Mouse (Mus musculus) lung, postnatal 36 days (tissue): ENCODE measurements at regions not wholly inside any gene's neighbourhood (a gene's known extent, or its start where the extent isn't known, plus 50 kb on each side); places are given as distances from the start of the nearest gene placed in this dataset.
"Not testable (repeated sequence)": the region's sequence is repeated elsewhere in the genome, so short reads cannot be mapped to it uniquely, and the experiment has no call there.

Source experiments
- DNase-seq: peaks from one replicate; pipeline ENCODE4 v3.0.0; 2022; ENCODE audit warnings: mixed read lengths

DNA sequence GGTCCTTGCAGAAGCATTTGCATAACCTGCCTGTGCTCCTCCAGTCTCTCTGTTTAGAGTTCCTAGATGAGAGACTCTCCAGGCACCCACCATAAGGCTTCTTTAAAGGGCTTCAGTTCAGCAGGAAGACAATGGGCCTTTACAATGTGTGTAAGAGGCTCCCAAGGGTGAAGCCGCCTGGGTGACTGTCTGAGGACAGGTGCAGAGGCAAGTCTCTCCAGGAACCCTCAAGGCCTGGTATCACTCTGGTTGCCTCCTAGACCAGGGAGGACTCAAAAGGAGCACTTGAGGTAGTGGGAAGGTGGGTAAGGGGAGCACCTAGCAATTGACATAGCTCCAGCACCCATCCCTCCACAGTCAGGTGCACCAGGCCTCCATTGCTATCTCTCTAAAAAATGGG lies 55.8 kb upstream of the Irx2 start:
- DNase-seq = no peak

DNA sequence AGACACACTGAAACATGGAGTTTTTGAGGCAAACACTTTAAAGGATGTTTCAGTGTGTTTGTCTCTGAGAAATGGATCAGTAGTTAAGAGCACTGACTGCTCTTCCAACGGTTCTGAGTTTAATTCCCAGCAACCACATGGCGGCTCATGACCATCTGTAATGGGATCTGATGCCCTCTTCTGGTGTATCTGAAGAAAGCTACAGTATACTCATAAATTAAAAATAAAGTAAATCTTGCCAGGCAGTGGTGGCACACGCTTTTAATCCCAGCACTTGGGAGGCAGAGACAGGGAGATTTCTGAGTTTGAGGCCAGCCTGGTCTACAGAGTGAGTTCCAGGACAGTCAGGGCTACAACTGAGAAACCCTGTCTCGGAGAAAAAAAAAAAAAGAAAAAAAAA lies 54.5 kb upstream of the Irx2 start:
- not testable (repeated sequence) for DNase-seq

DNA sequence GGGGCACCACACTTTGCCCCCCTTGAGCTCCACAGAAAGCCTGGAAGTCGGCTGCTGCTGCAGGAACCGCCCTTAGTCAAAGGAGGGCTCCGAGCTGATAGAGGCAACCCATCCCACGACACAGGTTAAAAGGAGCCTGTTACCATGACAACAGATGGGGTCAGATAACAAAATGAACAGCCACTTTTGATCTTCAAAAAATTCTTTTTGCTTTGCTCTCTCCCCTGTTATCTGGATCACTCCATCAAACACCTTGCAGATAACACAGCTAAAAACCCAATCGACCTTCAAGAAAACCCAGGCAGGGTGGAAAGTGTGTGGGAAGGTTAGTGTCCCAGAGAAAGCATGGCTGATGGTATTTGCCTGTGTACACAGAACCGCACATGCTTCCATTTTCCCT lies 52.1 kb upstream of the Irx2 start:
- DNase-seq = no peak

DNA sequence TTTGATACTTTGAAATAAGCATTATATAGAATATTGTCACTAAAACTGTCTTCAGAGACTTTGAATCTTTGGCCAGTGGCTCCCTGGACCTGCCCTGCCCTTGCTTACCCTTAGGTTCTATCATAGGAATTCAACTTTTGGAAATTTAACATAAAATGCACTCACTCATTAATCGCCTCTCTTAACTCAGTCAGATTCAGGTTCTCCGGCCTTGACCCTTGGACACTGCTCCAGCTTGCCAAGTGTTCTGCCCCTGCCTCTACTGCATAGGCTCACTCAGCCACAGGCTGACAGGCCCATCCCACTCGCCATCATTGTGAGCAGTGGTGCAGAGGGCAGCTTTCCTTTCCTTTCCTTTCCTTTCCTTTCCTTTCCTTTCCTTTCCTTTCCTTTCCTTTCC lies 50.2 kb upstream of the Irx2 start:
- no peak for DNase-seq
